Mouse (Mus musculus) telencephalon, adult 2 months (tissue): ENCODE data around the gene Slc4a5.

ENCODE experiments used
- DNase-seq: peaks from one replicate; pipeline ENCODE4 v3.0.0-alpha.2; 2011; ENCODE audit warnings: low read depth, low spot score

Gene Slc4a5

DNA sequence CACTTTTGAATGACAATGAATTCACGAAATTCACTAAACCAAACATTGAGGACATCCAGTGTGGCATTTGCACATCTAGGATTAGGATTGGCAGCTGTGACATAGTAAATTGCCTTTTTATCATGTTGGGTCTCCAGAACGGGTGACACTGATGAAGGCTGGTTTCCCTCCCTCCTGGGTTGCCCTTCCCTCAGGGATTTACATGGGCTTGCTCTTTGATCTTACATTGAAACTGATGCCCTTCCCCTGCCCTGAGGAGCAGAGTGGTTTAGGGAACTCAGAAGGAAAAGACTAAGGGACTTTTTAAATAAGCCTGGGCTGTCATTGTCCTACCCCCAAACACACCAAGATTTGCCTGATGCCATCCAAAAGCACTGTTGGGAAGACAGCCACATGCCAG lies 11.9 kb downstream of the Slc4a5 start:
- DNase-seq, result no peak

DNA sequence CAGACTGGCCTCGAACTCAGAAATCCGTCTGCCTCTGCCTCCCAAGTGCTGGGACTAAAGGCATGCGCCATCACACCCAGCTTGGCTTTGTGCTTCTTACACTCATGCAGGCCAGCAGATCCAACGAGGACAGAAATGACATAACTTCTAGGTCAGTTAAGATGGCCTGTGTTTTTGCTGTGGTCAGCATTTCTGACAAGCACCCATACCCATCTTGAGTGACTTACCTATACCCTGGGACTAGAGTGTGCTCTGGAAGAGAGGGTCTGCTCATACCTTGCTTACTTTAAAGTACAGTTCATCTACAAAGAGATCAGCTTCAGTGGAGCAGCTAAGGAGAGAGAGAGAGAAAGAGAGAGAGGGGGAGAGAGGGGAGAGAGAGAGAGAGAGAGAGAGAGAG lies 13.7 kb downstream of the Slc4a5 start:
- no peak for DNase-seq

DNA sequence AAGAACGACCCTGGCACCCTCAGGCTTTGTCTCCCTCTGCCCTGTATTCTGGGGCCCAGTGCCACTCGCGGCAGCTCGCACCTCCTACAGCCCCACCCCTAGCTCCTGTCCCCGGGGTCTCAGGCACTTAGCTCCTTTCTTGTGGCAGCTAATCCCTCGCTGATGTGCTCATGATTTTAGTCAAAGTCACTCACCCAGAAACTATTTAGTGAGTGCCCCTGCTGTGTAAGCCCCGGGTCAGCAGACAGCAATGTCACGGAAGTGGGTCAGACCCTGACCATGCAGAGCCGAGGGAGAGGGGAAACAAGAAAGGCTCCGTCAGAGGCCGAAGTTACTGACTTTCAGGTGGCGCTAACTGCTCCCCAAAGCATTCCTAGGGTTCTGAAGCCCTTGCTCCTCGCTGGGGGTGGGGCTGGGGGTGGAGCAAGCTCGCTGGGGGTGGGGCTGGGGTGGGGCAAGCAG lies 14.7 kb downstream of the Slc4a5 start:
- DNase-seq, result no peak

DNA sequence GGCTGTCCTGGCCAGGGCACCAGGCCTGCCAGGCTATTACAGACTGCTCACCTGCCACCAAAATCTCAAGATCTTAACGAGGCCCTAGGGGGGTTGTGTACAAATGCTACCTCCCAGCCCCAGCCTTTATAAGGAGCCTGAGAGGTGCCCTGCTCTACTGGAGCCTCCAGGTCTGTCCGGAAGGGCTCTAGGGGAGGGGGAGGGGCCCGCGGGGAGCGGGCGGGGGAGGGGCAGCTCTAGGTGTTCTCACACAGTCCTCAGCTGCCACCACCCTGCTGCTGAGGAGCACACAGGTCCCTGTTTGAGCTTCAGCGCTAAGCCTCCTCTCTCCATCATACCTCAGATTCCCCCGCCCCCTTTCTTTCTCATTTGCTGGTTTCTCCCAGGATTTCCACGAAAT lies 17.5 kb downstream of the Slc4a5 start:
- no peak for DNase-seq

DNA sequence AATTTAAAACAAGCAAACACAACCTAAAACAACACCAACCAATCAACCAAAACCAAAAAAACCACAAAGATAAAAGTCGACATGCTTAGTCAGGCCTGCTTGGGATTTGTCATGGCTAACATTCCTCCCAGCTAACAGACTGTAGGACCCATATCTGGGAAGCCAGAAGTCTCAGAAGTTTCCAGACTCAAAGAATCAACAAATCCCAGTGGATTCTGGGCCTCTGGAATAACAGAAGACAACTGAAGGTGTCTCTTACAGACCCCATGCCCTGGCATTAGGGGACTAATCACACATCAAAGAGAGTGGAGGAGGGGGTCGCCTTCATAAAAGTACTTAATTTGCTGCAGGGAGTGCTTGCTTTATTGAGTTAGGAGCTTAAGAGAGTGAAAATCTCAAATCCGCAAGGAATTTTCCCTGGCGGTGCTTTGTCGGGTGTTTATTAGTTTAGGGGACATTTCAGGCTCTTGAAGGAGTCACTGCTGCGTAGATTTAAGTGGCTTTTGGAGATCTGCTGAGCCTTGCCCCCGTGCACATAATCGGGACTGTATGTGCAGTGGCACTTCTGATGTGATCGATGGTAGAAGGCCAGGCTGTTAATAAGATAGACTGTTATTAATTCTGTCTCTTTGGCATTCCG lies 24.9 kb downstream of the Slc4a5 start:
- DNase-seq, result no peak

DNA sequence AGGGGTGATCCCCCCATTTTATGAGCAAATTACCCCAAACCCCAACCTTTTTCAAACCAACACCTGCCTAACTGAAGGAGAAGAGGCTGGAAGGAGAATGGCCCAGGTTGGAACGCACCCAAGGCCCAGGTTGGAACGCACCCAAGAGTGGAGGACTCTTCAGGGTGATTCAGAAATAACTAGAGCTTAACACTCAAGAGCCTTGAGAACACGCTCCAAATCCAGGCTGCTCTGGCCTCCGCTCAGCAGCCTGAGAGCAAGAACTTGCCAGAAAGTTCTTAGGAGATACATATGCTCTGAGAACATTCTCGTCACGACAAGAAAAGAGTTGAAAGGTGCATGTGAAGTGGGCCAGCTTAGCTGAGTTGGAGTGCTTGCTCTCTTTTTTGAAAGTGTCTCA lies 25.5 kb downstream of the Slc4a5 start:
- DNase-seq, result peak; percentile 35

DNA sequence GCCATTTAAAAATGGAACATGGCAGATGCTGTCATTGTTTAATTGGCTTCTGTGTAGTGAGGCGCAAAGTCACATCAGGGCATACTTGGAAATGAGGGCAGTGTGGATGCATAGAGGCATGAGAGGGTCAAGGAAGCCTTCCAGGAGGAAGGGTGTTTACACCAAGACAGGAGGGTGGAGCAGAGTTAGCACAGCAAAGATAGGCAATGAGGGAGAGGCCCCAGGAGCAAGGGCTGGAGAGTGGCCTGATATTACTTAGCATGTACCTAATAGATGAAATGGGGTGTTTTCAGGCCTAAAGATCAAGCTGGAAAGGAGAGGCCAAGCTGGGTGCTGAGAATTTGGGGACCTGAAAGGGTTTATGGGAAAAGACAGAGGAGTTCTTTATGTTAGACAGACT lies 26.4 kb downstream of the Slc4a5 start:
- DNase-seq, result no peak

DNA sequence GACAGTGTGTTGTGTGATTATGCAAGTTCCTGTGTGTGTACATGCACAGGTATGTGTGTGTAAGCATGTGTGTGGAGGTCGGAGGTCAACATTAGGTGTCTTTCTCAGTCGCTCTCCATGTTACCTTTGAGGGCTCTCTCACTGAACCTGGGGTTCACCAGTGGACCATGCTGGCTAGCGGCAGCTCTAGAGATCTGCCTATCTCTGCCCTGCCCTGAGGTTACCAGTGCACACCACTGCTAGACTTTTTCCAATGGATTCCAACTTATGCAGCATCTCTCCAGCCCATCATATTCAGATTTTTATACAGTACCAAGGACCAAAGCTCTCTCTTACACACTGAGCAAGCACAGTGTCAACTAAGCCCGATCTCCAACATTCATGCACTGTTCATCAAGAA lies 27.1 kb downstream of the Slc4a5 start:
- no peak for DNase-seq

DNA sequence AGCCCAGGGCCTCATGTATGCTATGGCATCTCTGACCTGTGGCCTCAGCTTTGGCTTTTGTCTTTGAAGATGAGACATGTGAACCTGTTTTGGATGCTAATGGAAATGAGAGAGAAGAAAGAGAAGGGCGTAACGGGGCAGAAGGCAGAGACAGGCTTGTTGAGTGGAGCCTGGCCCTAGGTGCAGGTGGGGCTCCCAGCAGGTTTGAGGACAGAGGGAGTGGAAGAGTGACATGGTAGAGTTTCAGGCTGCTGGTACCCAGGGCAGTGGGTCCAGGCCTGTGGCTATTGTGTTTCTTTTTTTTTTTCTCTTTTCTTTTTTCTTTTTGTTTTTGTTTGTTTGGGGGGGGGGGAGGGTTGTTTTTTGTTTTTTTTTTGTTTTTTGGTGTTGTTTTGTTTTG lies 27.5 kb downstream of the Slc4a5 start:
- no peak for DNase-seq

DNA sequence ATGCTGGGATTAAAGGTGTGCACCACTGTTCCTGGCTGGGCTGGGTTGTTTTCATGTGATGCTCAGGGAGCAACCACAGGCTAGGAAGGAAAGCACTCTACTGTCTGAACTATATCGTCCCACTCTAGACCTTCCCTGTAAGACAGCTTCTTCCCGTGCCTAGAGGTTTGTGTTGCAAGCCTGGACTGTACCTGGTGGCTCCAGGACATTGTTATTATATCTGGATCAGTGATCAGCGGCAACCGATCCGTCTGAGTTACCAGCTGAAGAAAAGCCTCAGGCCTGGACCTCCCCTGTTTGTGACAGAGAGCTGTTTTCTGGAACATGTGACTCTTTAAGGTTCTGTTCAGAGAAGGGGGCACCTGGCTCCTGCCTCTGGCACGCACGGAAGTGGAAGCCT lies 34.6 kb downstream of the Slc4a5 start:
- DNase-seq, result no peak

DNA sequence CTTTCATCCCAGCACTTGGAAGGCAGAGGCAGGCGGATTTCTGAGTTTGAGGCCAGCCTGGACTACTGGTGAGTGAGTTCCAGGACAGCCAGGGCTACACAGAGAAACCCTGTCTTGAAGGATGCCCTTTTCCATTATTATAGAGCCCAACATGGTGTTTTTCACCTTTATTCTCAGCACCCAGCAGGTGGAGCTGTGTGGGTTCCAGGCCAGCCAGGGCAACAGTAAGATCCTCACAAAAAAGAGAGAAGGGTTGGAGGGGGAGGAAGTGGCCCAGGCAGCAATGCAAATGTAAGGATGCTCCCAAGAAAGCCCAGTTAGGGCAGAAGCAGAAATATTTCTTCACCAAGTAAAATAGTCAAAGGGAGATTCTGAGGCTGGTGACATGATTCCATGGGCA lies 44.9 kb downstream of the Slc4a5 start:
- no peak for DNase-seq

DNA sequence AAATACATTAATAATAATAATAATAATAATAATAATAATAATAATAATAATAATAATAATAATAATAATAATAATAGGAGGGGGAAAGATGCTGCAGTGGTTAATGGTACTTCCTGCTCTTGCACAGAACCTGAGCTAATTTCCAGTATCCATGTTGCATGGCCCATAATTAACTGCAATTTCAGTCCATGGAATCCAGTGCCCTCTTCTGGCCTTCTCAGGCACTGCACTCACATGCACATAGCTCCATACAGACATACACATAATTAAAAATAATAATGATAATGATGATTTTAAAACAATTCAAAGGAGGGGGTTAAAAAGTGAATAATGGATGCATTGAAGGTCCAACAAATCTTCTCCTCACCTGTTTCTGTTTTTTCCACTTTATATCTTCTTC lies 45.6 kb downstream of the Slc4a5 start:
- no peak for DNase-seq

DNA sequence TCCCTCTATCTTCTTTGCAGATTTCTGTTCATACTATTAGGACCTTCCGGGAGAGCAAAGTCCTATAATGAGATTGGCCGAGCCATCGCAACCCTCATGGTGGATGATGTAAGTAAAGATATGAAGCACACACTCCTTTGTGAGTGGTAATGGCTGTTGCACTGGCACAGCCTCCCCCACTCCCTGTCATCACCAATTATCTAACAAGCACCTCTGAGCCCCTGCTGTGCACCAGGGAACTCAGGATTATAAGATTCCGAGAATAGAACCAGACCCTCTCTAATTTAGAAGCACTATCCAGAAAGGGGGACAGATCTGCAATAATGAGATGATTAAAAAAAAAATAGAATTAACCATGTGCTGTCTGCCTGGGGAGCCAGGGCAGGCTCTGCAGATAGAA lies 46.0 kb downstream of the Slc4a5 start:
- no peak for DNase-seq

DNA sequence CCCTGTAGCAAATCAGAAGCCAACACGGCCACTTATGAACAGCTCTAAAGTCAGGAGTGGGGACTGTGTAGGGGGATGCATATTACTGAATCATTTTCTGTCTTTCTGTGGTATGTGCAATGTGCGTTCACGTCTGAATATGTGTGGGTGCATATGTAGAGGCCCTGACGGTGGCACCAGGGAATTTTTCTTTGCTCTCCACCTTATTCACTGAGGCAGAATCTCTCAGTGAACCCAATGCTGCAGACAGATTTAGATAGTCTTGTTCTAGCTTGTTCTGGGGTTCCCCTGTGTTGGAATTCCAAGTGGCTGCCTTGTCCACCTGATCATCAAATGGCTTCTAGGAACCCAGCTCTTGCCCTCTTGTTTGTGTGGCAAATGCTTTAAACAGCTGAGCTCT lies 48.0 kb downstream of the Slc4a5 start:
- peak; percentile 4 for DNase-seq

DNA sequence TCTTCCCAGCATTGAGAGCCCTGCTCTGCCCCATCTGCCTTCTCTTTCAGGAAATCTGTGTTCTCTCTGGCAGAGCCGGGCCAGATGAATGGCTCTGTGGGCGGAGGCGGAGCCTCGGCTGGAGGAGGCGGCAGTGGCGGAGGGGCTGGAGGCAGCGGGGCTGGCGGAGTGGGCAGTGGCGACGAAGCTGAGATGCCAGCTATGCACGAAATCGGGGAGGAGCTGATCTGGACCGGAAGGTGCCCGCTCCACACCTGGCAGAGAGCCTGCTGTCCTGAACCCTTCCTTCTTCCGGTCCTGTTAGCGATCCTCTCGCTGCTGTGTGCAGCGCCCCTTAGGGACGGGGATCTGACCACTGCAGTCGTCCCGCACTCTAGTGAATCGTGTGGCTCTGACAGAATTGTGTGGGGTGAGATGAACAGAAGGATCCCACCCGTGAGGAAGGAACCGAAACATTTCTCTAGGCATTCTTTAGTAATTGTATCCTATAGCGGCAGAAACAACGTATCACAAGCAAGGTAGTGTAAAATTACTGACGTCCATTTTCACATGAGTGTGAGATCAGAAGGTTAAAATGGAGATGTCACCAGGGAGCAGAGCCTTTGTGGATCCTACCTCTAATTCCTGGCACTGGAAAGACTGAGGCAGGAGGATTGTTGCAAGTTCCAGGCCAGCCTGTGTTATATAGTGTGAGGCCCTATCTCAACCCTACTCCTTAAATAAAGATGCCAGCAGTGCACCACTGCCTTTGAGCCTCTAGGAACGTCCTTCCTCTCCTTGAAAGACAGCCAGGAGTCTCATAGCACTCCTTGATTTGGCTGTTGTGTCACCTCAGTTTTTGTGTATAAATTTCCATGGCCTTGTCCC lies 48.7 kb downstream of the Slc4a5 start:
- DNase-seq, result peak; percentile 77

DNA sequence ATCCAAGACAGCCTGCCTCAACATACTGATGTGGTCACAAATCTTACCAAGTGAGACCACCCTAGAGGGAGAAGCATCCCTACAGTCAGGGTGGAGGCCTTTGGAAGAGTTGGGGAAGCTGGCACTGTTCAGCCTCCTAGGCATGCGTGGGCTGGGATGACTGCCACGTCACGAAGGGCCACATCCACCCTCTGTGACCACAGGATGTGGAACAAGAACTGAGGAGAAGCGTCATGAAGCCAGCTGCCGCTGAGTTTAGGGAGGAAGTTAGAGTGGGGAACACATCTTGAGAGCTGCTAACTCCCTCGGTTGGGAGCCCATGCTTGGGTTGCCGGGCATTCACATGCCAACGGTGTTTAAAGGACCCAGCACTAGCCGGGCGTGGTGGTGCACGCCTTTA lies 54.1 kb downstream of the Slc4a5 start:
- no peak for DNase-seq

DNA sequence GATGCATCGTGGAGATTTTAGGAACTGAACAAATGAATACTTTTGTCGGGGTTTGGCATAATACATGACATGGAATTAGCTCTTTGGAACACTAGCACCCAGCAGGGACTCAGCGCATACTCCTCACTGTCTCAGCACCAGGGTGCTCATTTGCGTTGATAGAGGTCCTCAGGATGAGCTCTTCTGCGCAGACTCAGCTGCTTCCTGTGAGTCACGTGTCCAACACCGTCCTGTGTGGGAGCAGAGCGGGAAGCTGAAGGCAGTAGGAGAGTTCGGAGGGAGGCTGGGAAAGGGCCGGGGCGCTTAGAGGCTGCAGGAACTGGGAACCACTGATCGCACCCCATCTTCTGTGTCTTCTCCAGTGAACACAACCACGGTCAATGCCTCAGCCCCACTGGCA lies 57.5 kb downstream of the Slc4a5 start:
- DNase-seq, result no peak

DNA sequence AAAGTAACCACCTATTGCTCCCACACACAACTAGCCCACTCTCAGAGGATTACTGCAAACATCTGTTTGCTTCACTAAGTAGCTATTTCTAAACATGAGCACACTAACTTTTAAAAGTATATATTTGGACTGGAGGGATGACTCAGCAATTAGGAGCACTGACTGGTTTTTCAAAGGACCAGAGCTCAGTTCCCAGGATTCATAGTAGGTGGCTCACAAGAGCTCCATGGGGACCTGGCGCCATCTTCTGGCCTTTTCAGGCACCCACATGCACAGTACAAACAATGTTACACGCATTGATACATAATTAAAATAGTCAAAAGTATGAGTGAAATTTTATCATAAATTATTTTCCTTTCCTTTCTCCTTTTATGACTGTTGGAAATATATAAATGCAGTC lies 59.3 kb downstream of the Slc4a5 start:
- DNase-seq, result no peak

DNA sequence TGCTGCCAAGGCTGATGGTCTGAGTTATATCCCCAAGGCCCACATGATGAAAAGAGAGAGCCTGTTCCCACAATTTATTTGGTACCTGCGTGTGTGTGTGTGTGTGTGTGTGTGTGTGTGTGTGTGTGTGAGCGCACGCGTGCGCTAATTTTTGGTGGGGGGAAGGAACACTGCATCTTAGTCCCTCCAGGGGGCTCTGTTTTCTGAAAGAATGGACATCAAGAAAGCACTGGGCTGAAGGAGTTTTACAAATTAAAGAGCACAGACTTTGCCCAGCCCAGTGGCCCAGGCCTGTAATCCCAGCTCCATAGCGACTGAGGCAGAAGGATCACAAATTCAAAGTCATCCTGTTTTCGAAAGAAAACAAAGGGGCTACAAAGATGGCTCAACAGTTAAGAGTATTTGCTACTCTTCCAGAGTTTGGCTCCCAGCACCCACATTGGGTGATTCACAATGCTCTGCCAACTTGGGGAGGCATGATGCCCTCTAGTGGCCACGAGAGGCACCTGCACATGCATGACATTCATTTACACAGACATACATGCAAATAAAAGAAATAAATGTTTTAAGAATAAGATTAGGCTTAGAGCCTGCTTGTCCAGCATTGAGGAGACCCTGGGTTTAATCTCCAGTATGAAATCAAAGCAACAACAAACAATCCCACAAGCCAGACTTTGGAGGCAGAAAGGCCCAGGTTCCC lies 60.8 kb downstream of the Slc4a5 start:
- DNase-seq, result no peak

DNA sequence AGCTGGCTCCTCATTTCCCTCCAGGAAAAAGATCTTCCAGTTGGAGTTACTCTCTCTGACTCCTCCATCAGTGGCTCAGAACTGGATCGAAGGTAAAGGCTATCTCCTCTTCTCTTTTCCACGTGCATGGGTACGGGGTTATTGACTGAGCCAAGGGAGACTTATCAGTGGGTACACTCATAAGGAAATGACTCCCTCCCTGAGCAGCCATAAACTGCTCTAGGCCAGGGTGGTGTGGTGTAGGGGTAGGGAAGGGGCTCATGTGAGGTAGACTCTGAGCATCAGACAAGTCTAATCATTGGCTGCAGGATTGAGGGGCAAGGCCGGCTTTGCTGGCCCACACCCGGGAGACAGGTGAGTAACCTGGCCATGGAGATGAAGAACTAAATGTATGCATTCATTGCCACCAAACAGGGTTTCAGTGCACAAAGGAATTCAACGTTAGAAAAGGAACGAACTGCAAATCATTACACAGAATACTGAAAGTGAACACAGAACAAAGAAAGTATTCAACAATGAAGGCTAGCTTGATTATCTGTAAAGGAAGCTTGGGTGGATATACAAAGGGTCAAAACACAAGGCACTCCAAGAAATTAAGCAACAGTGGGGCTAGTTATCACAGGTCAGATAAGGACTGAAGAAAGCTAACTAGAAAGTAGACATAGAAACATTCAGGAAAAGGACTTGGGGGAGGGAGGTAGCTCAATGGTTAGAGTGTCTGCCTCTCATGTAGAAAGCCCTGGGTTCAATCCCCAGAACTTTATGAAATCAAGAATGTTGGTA lies 81.0 kb downstream of the Slc4a5 start:
- no peak for DNase-seq

DNA sequence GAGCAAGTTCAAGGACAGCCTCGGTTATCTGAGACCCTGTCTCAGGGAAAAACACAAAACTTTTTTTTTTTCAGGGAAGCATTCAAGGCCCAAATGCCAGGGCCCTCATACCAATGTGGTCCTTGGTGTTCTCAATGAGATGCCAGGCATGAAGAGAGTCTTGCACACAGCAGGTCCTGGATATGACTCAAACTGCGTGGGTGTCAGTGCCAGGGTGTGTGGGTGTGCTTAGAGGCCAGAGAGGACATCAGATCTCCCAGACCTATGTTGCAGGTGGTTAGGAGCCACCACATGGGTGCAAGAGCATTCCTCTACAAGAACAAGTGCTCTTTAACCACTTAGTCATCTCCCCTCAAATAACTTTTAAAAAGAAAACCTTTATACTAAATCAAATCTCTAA lies 81.7 kb downstream of the Slc4a5 start:
- DNase-seq, result no peak

DNA sequence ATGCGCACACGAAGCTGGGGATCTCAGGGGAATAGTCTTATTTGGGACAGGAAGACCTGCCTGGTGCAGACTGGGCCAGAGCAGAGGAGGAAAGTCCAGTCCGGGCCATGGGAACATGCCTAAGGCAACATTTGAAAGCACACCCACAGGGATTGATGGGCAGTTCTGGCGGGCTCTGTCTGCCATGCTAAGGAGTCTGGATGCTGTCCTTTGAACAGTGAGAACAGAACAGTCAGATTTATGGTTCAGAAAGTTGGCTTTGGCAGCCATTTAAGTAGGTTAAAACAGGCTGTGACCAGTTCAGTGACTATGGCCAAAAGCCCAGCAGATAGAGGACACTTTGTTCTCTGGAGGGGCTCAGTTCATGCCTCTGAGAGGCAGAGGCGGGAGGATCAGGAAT lies 82.6 kb downstream of the Slc4a5 start:
- DNase-seq, result no peak
